Mouse (Mus musculus): ENCODE results near the gene Dop1b. TPM values are rescaled to one million over a fixed set of nuclear protein-coding genes. Genes with fewer than 3 reads are reported as not detected.

The Dop1b gene
- polyA plus RNA-seq, 1 experiment from 2014 or later: 20.2 TPM

- H3K4me1 ChIP-seq (replicated peaks): peaks cover 4% of the 10 kb centered on the region; the same call in 1 of the 2 replicates
- DNase-seq (ENCODE audit: low spot score): no peak
- no peak overlapping the region for H3K4me3 ChIP-seq
- no peak overlapping the region for H3K27ac ChIP-seq
- H3K27me3 ChIP-seq (ENCODE audit: insufficient read depth, poor library complexity, severe bottlenecking): no peaks in the 10 kb centered on the region
- WGBS: 60% methylated on average over 8 of the region's 8 CpGs
- no peaks in the 10 kb centered on the region for H3K9me3 ChIP-seq
- H3K36me3 ChIP-seq: no peaks in the 10 kb centered on the region
Observed at GRCm38 (mm10) chr16:93746397-93746796, 34.7 kb downstream of the Dop1b start.

- 92% methylated on average over 4 of the region's 4 CpGs for WGBS
- no peak for DNase-seq (ENCODE audit: low spot score)
- no peak overlapping the region for H3K27ac ChIP-seq
Observed at GRCm38 (mm10) chr16:93746957-93747356, 35.3 kb downstream of the Dop1b start.

GRCm38 (mm10) chr16:93747421-93747820 lies 35.7 kb downstream of the Dop1b start:
- no peaks in the 10 kb centered on the region for H3K9me3 ChIP-seq
- H3K27me3 ChIP-seq (ENCODE audit: insufficient read depth, poor library complexity, severe bottlenecking): no peaks in the 10 kb centered on the region
- peaks cover 4% of the 10 kb centered on the region; the same call in 1 of the 2 replicates for H3K4me1 ChIP-seq (replicated peaks)
- no peak overlapping the region for H3K27ac ChIP-seq
- no peaks in the 10 kb centered on the region for H3K36me3 ChIP-seq
- H3K4me3 ChIP-seq: no peak overlapping the region
- 73% methylated on average over 6 of the region's 6 CpGs for WGBS
- no peak for DNase-seq (ENCODE audit: low spot score)

More at GRCm38 (mm10) chr16:93746957-93747356, 35.3 kb downstream of the Dop1b start:
- Histone ChIP-seq H3K27me3 (ENCODE audit: insufficient read depth, poor library complexity, severe bottlenecking) (no peaks in the 10 kb centered on the region), H3K4me3 (no peak overlapping the region), H3K9me3 (no peaks in the 10 kb centered on the region), H3K36me3 (no peaks in the 10 kb centered on the region), H3K4me1 (replicated peaks) (peaks cover 4% of the 10 kb centered on the region; the same call in 1 of the 2 replicates)

- Histone ChIP-seq H3K36me3 (0 out of 2 replicates have a peak, but pooled peaks cover 8% of the 10 kb centered on the region), H3K27ac (no peak overlapping the region), H3K4me3 (no peak overlapping the region), H3K27me3 (ENCODE audit: insufficient read depth, poor library complexity, severe bottlenecking) (no peaks in the 10 kb centered on the region), H3K4me1 (replicated peaks) (peaks cover 4% of the 10 kb centered on the region; the same call in 1 of the 2 replicates), H3K9me3 (no peaks in the 10 kb centered on the region)
- WGBS: 77% methylated on average over 15 of the region's 15 CpGs
- DNase-seq (ENCODE audit: low spot score): no peak
Observed at GRCm38 (mm10) chr16:93749147-93749910, 37.6 kb downstream of the Dop1b start.

- no peaks in the 10 kb centered on the region for H3K9me3 ChIP-seq
- 77% methylated on average over 6 of the region's 6 CpGs for WGBS
- no peak for DNase-seq (ENCODE audit: low spot score)
- H3K4me3 ChIP-seq: no peak overlapping the region
- peaks cover 15% of the 10 kb centered on the region; the same call in 1 of the 2 replicates for H3K36me3 ChIP-seq
- peaks cover 4% of the 10 kb centered on the region; the same call in 1 of the 2 replicates for H3K4me1 ChIP-seq (replicated peaks)
- H3K27me3 ChIP-seq (ENCODE audit: insufficient read depth, poor library complexity, severe bottlenecking): no peaks in the 10 kb centered on the region
- no peak overlapping the region for H3K27ac ChIP-seq
Observed at GRCm38 (mm10) chr16:93750464-93750863, 38.8 kb downstream of the Dop1b start.

- Histone ChIP-seq H3K36me3 (peaks cover 15% of the 10 kb centered on the region; the same call in 1 of the 2 replicates), H3K27me3 (ENCODE audit: insufficient read depth, poor library complexity, severe bottlenecking) (no peaks in the 10 kb centered on the region), H3K27ac (no peak overlapping the region), H3K4me1 (replicated peaks) (no peaks in the 10 kb centered on the region), H3K4me3 (no peak overlapping the region), H3K9me3 (no peaks in the 10 kb centered on the region)
- no peak for DNase-seq (ENCODE audit: low spot score)
- WGBS: 57% methylated on average over 5 of the region's 5 CpGs
Observed at GRCm38 (mm10) chr16:93751816-93752215, 40.1 kb downstream of the Dop1b start.

- no peak for DNase-seq (ENCODE audit: low spot score)
- Histone ChIP-seq H3K4me1 (replicated peaks) (0 out of 2 replicates have a peak, but pooled peaks cover 4% of the 10 kb centered on the region), H3K36me3 (peaks cover 48% of the 10 kb centered on the region), H3K27me3 (ENCODE audit: insufficient read depth, poor library complexity, severe bottlenecking) (no peaks in the 10 kb centered on the region), H3K27ac (no peak overlapping the region), H3K9me3 (no peaks in the 10 kb centered on the region), H3K4me3 (no peak overlapping the region)
- 88% methylated on average over 5 of the region's 5 CpGs for WGBS
Observed at GRCm38 (mm10) chr16:93756622-93757021, 44.9 kb downstream of the Dop1b start.

- Histone ChIP-seq H3K4me1 (replicated peaks) (0 out of 2 replicates have a peak, but pooled peaks cover 4% of the 10 kb centered on the region), H3K4me3 (no peak overlapping the region), H3K9me3 (no peaks in the 10 kb centered on the region), H3K27me3 (ENCODE audit: insufficient read depth, poor library complexity, severe bottlenecking) (no peaks in the 10 kb centered on the region), H3K36me3 (peaks cover 37% of the 10 kb centered on the region), H3K27ac (no peak overlapping the region)
- DNase-seq (ENCODE audit: low spot score): no peak
- 75% methylated on average over 6 of the region's 6 CpGs for WGBS
Observed at GRCm38 (mm10) chr16:93763378-93763777, 51.7 kb downstream of the Dop1b start.

GRCm38 (mm10) chr16:93764597-93764996 lies 52.9 kb downstream of the Dop1b start:
- no peak overlapping the region for H3K27ac ChIP-seq
- no peak for DNase-seq (ENCODE audit: low spot score)
- H3K9me3 ChIP-seq: no peaks in the 10 kb centered on the region
- 76% methylated on average over 4 of the region's 4 CpGs for WGBS
- H3K36me3 ChIP-seq: peaks cover 42% of the 10 kb centered on the region
- no peak overlapping the region for H3K4me3 ChIP-seq
- H3K27me3 ChIP-seq (ENCODE audit: insufficient read depth, poor library complexity, severe bottlenecking): no peaks in the 10 kb centered on the region
- H3K4me1 ChIP-seq (replicated peaks): no peaks in the 10 kb centered on the region

- peak; percentile 25 for DNase-seq (ENCODE audit: low spot score)
- no peak overlapping the region for H3K4me3 ChIP-seq
- H3K27me3 ChIP-seq (ENCODE audit: insufficient read depth, poor library complexity, severe bottlenecking): no peaks in the 10 kb centered on the region
- peaks cover 7% of the 10 kb centered on the region for H3K4me1 ChIP-seq (replicated peaks)
- H3K9me3 ChIP-seq: no peaks in the 10 kb centered on the region
- no peak overlapping the region for H3K27ac ChIP-seq
- 55% methylated on average over 4 of the region's 4 CpGs for WGBS
- H3K36me3 ChIP-seq: peaks cover 37% of the 10 kb centered on the region
Observed at GRCm38 (mm10) chr16:93766956-93767355, 55.3 kb downstream of the Dop1b start.

GRCm38 (mm10) chr16:93767548-93767947 lies 55.8 kb downstream of the Dop1b start:
- H3K27ac ChIP-seq: no peak overlapping the region
- 75% methylated on average over 6 of the region's 6 CpGs for whole genome bisulfite sequencing
- H3K36me3 ChIP-seq: peaks cover 31% of the 10 kb centered on the region
- peaks cover 7% of the 10 kb centered on the region for H3K4me1 ChIP-seq (replicated peaks)
- H3K27me3 ChIP-seq (ENCODE audit: insufficient read depth, poor library complexity, severe bottlenecking): no peaks in the 10 kb centered on the region
- no peak for DNase-seq (ENCODE audit: low spot score)
- H3K4me3 ChIP-seq: no peak overlapping the region
- H3K9me3 ChIP-seq: no peaks in the 10 kb centered on the region

- WGBS: 83% methylated on average over 15 of the region's 15 CpGs
- Histone ChIP-seq H3K9me3 (no peaks in the 10 kb centered on the region), H3K27ac (no peak overlapping the region), H3K4me1 (replicated peaks) (peaks cover 7% of the 10 kb centered on the region), H3K27me3 (ENCODE audit: insufficient read depth, poor library complexity, severe bottlenecking) (no peaks in the 10 kb centered on the region), H3K36me3 (peaks cover 29% of the 10 kb centered on the region), H3K4me3 (no peak overlapping the region)
- DNase-seq (ENCODE audit: low spot score): no peak
Observed at GRCm38 (mm10) chr16:93769621-93770020, 57.9 kb downstream of the Dop1b start.

- 72% methylated on average over 32 of the region's 32 CpGs for whole genome bisulfite sequencing
- Histone ChIP-seq H3K4me3 (no peak overlapping the region), H3K36me3 (peaks cover 28% of the 10 kb centered on the region), H3K9me3 (no peaks in the 10 kb centered on the region), H3K27ac (no peak overlapping the region), H3K27me3 (ENCODE audit: insufficient read depth, poor library complexity, severe bottlenecking) (no peaks in the 10 kb centered on the region), H3K4me1 (replicated peaks) (peaks cover 7% of the 10 kb centered on the region)
- no peak for DNase-seq (ENCODE audit: low spot score)
Observed at GRCm38 (mm10) chr16:93770271-93770926, 58.7 kb downstream of the Dop1b start.

Data from hindbrain, embryonic 10.5 days (tissue).